In the genomic region with DNA sequence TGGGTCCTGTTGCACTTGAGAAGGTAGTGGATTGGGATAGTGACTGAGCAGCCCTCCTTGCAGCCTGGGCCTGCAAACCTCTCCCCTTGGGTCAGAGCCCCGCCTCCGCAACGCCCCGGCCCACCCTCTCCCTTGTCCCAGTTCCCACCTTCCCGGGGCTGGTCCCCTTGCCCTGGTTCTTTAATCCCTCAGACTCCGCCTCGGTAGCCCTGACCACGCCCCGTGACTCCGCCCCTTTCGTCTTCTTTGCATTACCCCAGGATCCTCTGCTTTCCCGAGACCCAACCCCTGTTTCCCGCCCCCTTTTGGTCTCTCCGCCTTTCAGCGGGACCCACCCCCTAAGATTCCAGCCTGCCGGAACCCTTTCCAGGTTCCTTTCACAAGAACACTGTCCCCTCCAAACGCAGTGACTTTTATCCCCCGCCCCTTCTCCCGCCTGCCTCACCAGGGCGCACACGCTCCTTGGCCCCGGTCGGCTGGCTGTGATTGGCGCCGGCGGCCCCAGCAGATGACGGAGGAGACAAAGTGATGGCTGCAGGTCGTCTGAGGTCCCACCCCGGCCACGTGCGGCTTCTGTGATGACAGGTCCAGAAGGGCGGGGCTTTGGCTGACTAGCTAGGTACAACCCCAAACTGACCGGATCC, we compare ENCODE assay signal across 8 mouse cellular contexts. TPM values are rescaled to one million over a fixed set of nuclear protein-coding genes. Genes with fewer than 3 reads are reported as not detected.
DNase-seq lines count a peak whose midpoint lies in the region; ATAC-seq and TF ChIP-seq lines count a peak whose summit lies in the region.

Gene Fam214b (minus strand): TSS at position 562 of the 644 bp plus-strand sequence.

- DNase-seq in CD8-positive naive resting alpha-beta T cell, adult 2 months (ENCODE audit: low read depth in 2 of 2, low spot score in 2 of 2) = peak; percentile 67 to 81
- peak; percentile 93 for DNase-seq in c-Kit-positive CD71-negative TER-119-negative erythroid progenitor cells, embryonic 14.5 days (ENCODE audit: low read depth)
- DNase-seq in forebrain, embryonic 10.5 days (ENCODE audit: extremely low spot score, low spot score) = peak; percentile 100
- DNase-seq in kidney, postnatal 25 days = peak; percentile 99 to 100
- DNase-seq in liver, embryonic 14.5 days (ENCODE audit: low read depth in 3 of 3, low spot score in 3 of 3) = peak; percentile 71 to 78 (median 77)
- DNase-seq in neural tube, embryonic 11.5 days (ENCODE audit: low spot score) = peak; percentile 99
- DNase-seq in stomach, postnatal 0 days (ENCODE audit: low spot score) = peak; percentile 99

- under 1% methylated on average over 33 of the region's 33 CpGs for WGBS in forebrain, embryonic 10.5 days
- under 1% methylated on average over 33 of the region's 33 CpGs for WGBS in heart, embryonic 15.5 days
- WGBS in liver, embryonic 14.5 days (ENCODE audit: insufficient replicate concordance) = 1% methylated on average over 33 of the region's 33 CpGs
- WGBS in neural tube, embryonic 11.5 days = under 1% methylated on average over 33 of the region's 33 CpGs
- WGBS in stomach, postnatal 0 days = 1% methylated on average over 31 of the region's 33 CpGs

- peaks cover 60% of the 10 kb centered on the region for H3K4me1 ChIP-seq in forebrain, embryonic 10.5 days
- H3K4me1 ChIP-seq in heart, embryonic 15.5 days (replicated peaks) = peaks cover 29% of the 10 kb centered on the region
- H3K4me1 ChIP-seq in liver, embryonic 14.5 days (replicated peaks; ENCODE audit: control insufficient read depth in 2 of 2, insufficient read depth in 2 of 2, low read length in 1 of 2) = peaks cover 13 to 21% of the 10 kb centered on the region in 2 experiments
- H3K4me1 ChIP-seq in neural tube, embryonic 11.5 days (ENCODE audit: control insufficient read depth, insufficient read depth, low read length) = peaks cover 12% of the 10 kb centered on the region
- no peaks in the 10 kb centered on the region for H3K4me1 ChIP-seq in stomach, postnatal 0 days (replicated peaks; ENCODE audit: control insufficient read depth, insufficient read depth)

- TF ChIP-seq CTCF in liver, embryonic 14.5 days (IDR thresholded peaks at IDR 0.05; ENCODE audit: low read depth) = no peak
- TF ChIP-seq CTCF in stomach, postnatal 0 days (IDR thresholded peaks at IDR 0.05; ENCODE audit: low read depth) = peak; percentile 16; the same call in 1 of the 2 replicates

- no peaks in the 10 kb centered on the region for H3K36me3 ChIP-seq in forebrain, embryonic 10.5 days (replicated peaks)
- H3K36me3 ChIP-seq in heart, embryonic 15.5 days = no peaks in the 10 kb centered on the region
- H3K36me3 ChIP-seq in liver, embryonic 14.5 days (replicated peaks; ENCODE audit: control insufficient read depth, insufficient read depth, low read depth) = no peaks in the 10 kb centered on the region
- no peaks in the 10 kb centered on the region for H3K36me3 ChIP-seq in neural tube, embryonic 11.5 days (ENCODE audit: control insufficient read depth, insufficient read depth, low read length)
- no peaks in the 10 kb centered on the region for H3K36me3 ChIP-seq in stomach, postnatal 0 days (ENCODE audit: control insufficient read depth, insufficient read depth, low read length)

- peak; percentile 94 for ATAC-seq in heart, embryonic 15.5 days (replicated peaks; ENCODE audit: insufficient number of reproducible peaks, insufficient read depth, low FRiP score, low read depth)
- ATAC-seq in liver, embryonic 14.5 days (ENCODE audit: insufficient read depth) = peak; percentile 88
- ATAC-seq in neural tube, embryonic 11.5 days (ENCODE audit: insufficient read depth, low FRiP score, low TSS enrichment) = peak; percentile 76
- ATAC-seq in stomach, postnatal 0 days (ENCODE audit: low FRiP score, low TSS enrichment) = peak; percentile 92

- peak within 1 kb of the TSS; percentile 82 for H3K4me2 ChIP-seq in heart, embryonic 15.5 days
- peak within 1 kb of the TSS; percentile 83 for H3K4me2 ChIP-seq in liver, embryonic 14.5 days (ENCODE audit: low read depth)
- peak within 1 kb of the TSS; percentile 73 for H3K4me2 ChIP-seq in neural tube, embryonic 11.5 days (ENCODE audit: low read depth)
- H3K4me2 ChIP-seq in stomach, postnatal 0 days (replicated peaks; ENCODE audit: low read depth) = peak within 1 kb of the TSS; percentile 86

- no peaks in the 10 kb centered on the region for H3K9me3 ChIP-seq in forebrain, embryonic 10.5 days
- H3K9me3 ChIP-seq in heart, embryonic 15.5 days (replicated peaks) = no peaks in the 10 kb centered on the region
- no peaks in the 10 kb centered on the region for H3K9me3 ChIP-seq in liver, embryonic 14.5 days (ENCODE audit: control insufficient read depth, low read length)
- no peaks in the 10 kb centered on the region for H3K9me3 ChIP-seq in neural tube, embryonic 11.5 days (ENCODE audit: control insufficient read depth, low read length)
- H3K9me3 ChIP-seq in stomach, postnatal 0 days (ENCODE audit: control insufficient read depth, low read length) = no peaks in the 10 kb centered on the region

- H3K4me3 ChIP-seq in forebrain, embryonic 10.5 days = peak within 1 kb of the TSS; percentile 64
- peak within 1 kb of the TSS; percentile 72 for H3K4me3 ChIP-seq in heart, embryonic 15.5 days
- peak within 1 kb of the TSS; percentile 59 for H3K4me3 ChIP-seq in liver, embryonic 14.5 days (ENCODE audit: insufficient read depth in 1 of 2, low read depth in 2 of 2, low read length in 2 of 2)
- peak within 1 kb of the TSS; percentile 50 for H3K4me3 ChIP-seq in neural tube, embryonic 11.5 days (ENCODE audit: low read depth, low read length)
- H3K4me3 ChIP-seq in stomach, postnatal 0 days (ENCODE audit: low read depth, low read length) = peak within 1 kb of the TSS; percentile 55

- H3K27me3 ChIP-seq in forebrain, embryonic 10.5 days (ENCODE audit: poor library complexity, severe bottlenecking) = no peaks in the 10 kb centered on the region
- no peaks in the 10 kb centered on the region for H3K27me3 ChIP-seq in heart, embryonic 15.5 days
- H3K27me3 ChIP-seq in liver, embryonic 14.5 days (ENCODE audit: control insufficient read depth, insufficient read depth, low read length) = no peaks in the 10 kb centered on the region
- no peaks in the 10 kb centered on the region for H3K27me3 ChIP-seq in neural tube, embryonic 11.5 days (ENCODE audit: control insufficient read depth, insufficient read depth, low read length)
- H3K27me3 ChIP-seq in stomach, postnatal 0 days (ENCODE audit: control insufficient read depth, insufficient read depth, low read length) = no peaks in the 10 kb centered on the region

- peak within 1 kb of the TSS; percentile 64 for H3K9ac ChIP-seq in heart, embryonic 15.5 days
- H3K9ac ChIP-seq in liver, embryonic 14.5 days (replicated peaks) = peak within 1 kb of the TSS; percentile 20; the same call in 1 of the 2 replicates
- peak within 1 kb of the TSS; percentile 60 for H3K9ac ChIP-seq in neural tube, embryonic 11.5 days (ENCODE audit: low read length)
- peak within 1 kb of the TSS; percentile 54 for H3K9ac ChIP-seq in stomach, postnatal 0 days (ENCODE audit: low read length)

- peak within 1 kb of the TSS; percentile 93 for H3K27ac ChIP-seq in forebrain, embryonic 10.5 days
- peak within 1 kb of the TSS; percentile 81 for H3K27ac ChIP-seq in heart, embryonic 15.5 days
- H3K27ac ChIP-seq in liver, embryonic 14.5 days = no peak within 1 kb of the TSS
- peak within 1 kb of the TSS; percentile 95 for H3K27ac ChIP-seq in neural tube, embryonic 11.5 days (ENCODE audit: low read depth, low read length)
- H3K27ac ChIP-seq in stomach, postnatal 0 days (replicated peaks) = peak within 1 kb of the TSS; percentile 87

- no peak for TF ChIP-seq EP300 in liver, embryonic 14.5 days (IDR thresholded peaks at IDR 0.05; ENCODE audit: low read depth)
- no peak for TF ChIP-seq EP300 in stomach, postnatal 0 days (optimal IDR thresholded peaks at IDR 0.05)

RNA-seq across cellular contexts. Expression of gene Fam214b, which starts in this region (rescaled TPM):
- polyA plus RNA-seq in forebrain, embryonic 10.5 days (2016; fragmentation: Nextera tagmentation; extraction: Ambion mirVana) = 19.8 and 20.3 TPM in 2 replicates
- 14.1 and 17.3 TPM in 2 replicates for polyA plus RNA-seq in heart, embryonic 15.5 days (2015; fragmentation: Nextera tagmentation; extraction: Ambion mirVana)
- 22.2 and 25.8 TPM in 2 replicates for polyA plus RNA-seq in liver, embryonic 14.5 days (2012; rRNA removed)
- polyA plus RNA-seq in liver, embryonic 14.5 days (2014; fragmentation: Nextera tagmentation; extraction: Ambion mirVana) = 16.9 and 20.9 TPM in 2 replicates
- 18.1 and 19.0 TPM in 2 replicates for polyA plus RNA-seq in neural tube, embryonic 11.5 days (2014; fragmentation: Nextera tagmentation; extraction: Ambion mirVana)
- polyA plus RNA-seq in stomach, postnatal 0 days (2015; fragmentation: Nextera tagmentation; extraction: Ambion mirVana) = 9.0 and 10.0 TPM in 2 replicates
